Mouse (Mus musculus) CH12.LX (cell line): ENCODE results near the gene Pcsk6.

ENCODE experiments used
- BHLHE40 ChIP-seq: IDR thresholded peaks from 2 replicates; pipeline ENCODE4 v1.6.1; 2011; ENCODE audit warnings: mild to moderate bottlenecking, low read depth, low read length, improper control_type of control experiment
- CHD1 ChIP-seq: IDR thresholded peaks from 2 replicates; pipeline ENCODE4 v1.6.1; 2012; ENCODE audit warnings: low read depth, low read length, improper control_type of control experiment, inconsistent platforms
- CTCF ChIP-seq, 2 experiments: IDR thresholded peaks in 1 of 2; conservative IDR thresholded peaks in 1 of 2; 2 replicates each; pipeline ENCODE4 v1.5.1; 2011 to 2012; ENCODE audit warnings: low read depth in 2 of 2, low read length in 2 of 2, improper control_type of control experiment in 1 of 2, inconsistent platforms in 1 of 2, mild to moderate bottlenecking in 1 of 2, moderate library complexity in 1 of 2
- EP300 ChIP-seq: IDR thresholded peaks from 2 replicates; pipeline ENCODE4 v1.6.1; 2011; ENCODE audit warnings: low read length, improper control_type of control experiment
- MAFK ChIP-seq: IDR thresholded peaks from 2 replicates; pipeline ENCODE4 v1.6.1; 2011; ENCODE audit warnings: low read length, improper control_type of control experiment; ENCODE audit not compliant: insufficient replicate concordance
- MAX ChIP-seq: IDR thresholded peaks from 2 replicates; pipeline ENCODE4 v1.6.1; 2011; ENCODE audit warnings: low read length, improper control_type of control experiment
- MAZ ChIP-seq: IDR thresholded peaks from 2 replicates; pipeline ENCODE4 v1.6.1; 2012; ENCODE audit warnings: low read depth, mild to moderate bottlenecking, inconsistent platforms, low read length, improper control_type of control experiment, moderate library complexity
- NELFE ChIP-seq: IDR thresholded peaks from 2 replicates; pipeline ENCODE4 v1.6.1; 2011; ENCODE audit warnings: low read depth, low read length, improper control_type of control experiment
- NRF1 ChIP-seq: IDR thresholded peaks from 2 replicates; pipeline ENCODE4 v1.6.1; 2014; ENCODE audit warnings: low read depth, mild to moderate bottlenecking, inconsistent platforms, low read length, improper control_type of control experiment, moderate library complexity
- POLR2A ChIP-seq: IDR thresholded peaks from 2 replicates; pipeline ENCODE4 v1.6.1; 2011; ENCODE audit warnings: low read depth, mild to moderate bottlenecking, improper control_type of control experiment, low read length
- USF1 ChIP-seq: IDR thresholded peaks from 2 replicates; pipeline ENCODE4 v1.6.1; 2014; ENCODE audit warnings: low read depth, mild to moderate bottlenecking, inconsistent platforms, low read length, improper control_type of control experiment
- ZC3H11A ChIP-seq: IDR thresholded peaks from 2 replicates; pipeline ENCODE4 v1.6.1; 2012; ENCODE audit warnings: low read depth, mild to moderate bottlenecking, inconsistent platforms, low read length, improper control_type of control experiment
- ZKSCAN1 ChIP-seq: IDR thresholded peaks from 2 replicates; pipeline ENCODE4 v1.6.1; 2012; ENCODE audit warnings: low read depth, inconsistent platforms, low read length, improper control_type of control experiment, borderline replicate concordance

DNA sequence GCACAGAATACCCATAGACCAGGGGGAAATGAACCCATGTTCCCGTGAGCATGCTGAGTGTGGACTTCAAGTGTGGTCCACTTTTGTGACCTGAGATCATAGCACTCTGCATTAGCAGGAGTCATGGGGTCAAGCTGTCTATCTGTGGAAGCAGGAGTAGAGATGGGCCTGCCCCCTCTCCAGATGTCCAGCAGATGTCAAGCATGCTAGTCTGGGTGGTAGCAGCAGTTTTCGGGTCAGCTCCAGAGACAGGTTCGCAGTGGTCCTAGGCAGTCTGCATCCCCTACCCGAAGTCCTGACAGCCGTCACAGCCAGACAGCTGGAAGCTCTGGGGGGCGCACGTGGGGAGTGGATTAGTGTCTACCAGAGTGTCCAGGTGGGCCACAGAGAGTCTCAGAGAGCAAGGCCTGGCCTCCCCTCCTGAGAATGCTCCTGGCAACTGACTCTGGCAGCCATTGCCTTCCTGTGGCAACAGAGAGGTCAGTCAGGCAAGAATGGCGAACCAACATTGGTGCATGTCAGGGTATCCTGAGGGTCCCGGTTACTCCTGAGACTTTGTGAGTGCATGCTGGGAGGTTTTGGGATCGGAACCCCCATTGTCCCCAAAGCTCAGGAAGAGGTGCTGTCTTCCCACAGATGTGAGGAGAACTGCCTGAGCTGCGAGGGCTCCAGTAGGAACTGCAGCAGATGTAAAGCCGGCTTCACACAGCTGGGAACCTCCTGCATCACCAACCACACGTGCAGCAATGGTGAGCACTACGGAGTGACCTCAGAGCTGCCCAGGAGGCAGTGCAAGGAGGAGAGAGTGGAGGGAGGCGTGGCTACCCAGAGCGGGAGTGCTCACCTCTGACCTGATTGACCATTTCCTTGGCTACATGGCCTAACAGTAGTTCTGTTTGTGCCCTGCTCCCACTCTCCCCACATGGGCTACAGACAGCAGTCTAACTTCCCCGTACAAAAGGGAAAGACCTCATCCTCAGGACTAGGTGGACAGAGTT lies 185.7 kb downstream of the Pcsk6 start:
- TF ChIP-seq EP300 (no peak), CTCF (conservative IDR thresholded peaks at IDR 0.05 in 1 of 2, IDR thresholded peaks at IDR 0.05 in 1 of 2; ENCODE audit: low read depth in 2 of 2, low read length in 2 of 2) (no peak), MAFK (no peak), CHD1 (no peak), ZKSCAN1 (no peak), ZC3H11A (no peak), MAX (no peak), POLR2A (no peak), MAZ (no peak), USF1 (no peak), NRF1 (no peak), BHLHE40 (no peak), NELFE (no peak)
